Mouse (Mus musculus) G1E (cell line): ENCODE results near the gene Gm26897.

Experiments used
- CTCF ChIP-seq: IDR thresholded peaks from 2 replicates; pipeline ENCODE4 v1.5.1; 2012; ENCODE audit warnings: low read depth, low read length, inconsistent platforms, mixed read lengths
- GATA1 ChIP-seq: IDR thresholded peaks from 2 replicates; pipeline ENCODE4 v1.6.1; 2012; ENCODE audit warnings: borderline replicate concordance, low read length, inconsistent platforms, mixed read lengths
- GATA2 ChIP-seq: IDR thresholded peaks from 2 replicates; pipeline ENCODE4 v1.6.1; 2012; ENCODE audit warnings: low read depth, low read length, inconsistent platforms, borderline replicate concordance
- TAL1 ChIP-seq: conservative IDR thresholded peaks from 2 replicates; pipeline ENCODE4 v1.6.1; 2012; ENCODE audit warnings: low read depth, low read length, inconsistent platforms, mixed read lengths

- TF ChIP-seq CTCF = no peak
- no peak for TF ChIP-seq TAL1
- no peak for TF ChIP-seq GATA1
- TF ChIP-seq GATA2 = no peak
Measured at GRCm38 (mm10) chr5:111750092-111750491, 16.4 kb downstream of the Gm26897 start.
